Mouse (Mus musculus) adipocyte (in vitro differentiated cells): ENCODE results near the gene Eif3k.

Experiments
- DNase-seq: peaks from one replicate; pipeline ENCODE4 v3.0.0-alpha.2; 2016; ENCODE audit warnings: low spot score

Eif3k gene

DNA sequence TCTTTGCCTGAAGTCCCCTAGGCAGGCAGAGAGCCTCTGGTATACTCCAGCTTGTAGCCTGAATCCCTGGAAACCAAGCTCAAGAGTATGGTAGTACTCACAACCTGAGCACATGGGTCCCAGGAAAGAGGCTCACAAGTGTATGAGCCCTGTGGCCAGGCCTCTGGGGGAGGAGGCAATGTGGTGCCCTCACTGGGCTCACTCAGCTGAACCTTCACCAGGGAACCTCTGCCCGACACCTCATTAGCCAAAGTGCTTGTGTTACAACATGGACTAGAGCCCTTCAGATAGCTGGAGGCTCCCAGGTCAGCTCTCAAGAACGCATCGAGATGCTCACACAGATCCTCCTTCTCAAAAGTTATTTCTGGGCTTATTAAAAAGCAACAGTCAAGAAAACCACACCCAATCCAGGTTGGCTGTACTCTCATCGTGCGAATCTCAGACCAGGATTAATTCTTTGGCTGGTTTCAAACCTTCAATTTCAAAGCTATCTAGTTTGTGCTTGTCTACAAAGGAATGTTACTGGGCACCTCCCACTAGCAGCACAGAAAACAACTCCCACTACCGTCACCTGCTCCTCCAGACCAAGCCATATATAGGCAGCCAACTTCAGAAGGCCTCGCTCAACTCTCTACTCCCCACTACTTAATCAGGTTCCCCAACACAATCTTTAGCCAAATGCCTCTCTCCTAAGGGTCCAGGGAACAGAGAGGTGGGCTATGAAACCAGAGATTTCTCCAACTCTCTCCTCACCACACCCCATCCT lies 42.1 kb downstream of the Eif3k start:
- DNase-seq, result no peak

GRCm38 (mm10) chr7:28938654-28939053 lies 43.0 kb downstream of the Eif3k start:
- DNase-seq, result no peak

GRCm38 (mm10) chr7:28936787-28937186 lies 44.9 kb downstream of the Eif3k start:
- no peak for DNase-seq

DNA sequence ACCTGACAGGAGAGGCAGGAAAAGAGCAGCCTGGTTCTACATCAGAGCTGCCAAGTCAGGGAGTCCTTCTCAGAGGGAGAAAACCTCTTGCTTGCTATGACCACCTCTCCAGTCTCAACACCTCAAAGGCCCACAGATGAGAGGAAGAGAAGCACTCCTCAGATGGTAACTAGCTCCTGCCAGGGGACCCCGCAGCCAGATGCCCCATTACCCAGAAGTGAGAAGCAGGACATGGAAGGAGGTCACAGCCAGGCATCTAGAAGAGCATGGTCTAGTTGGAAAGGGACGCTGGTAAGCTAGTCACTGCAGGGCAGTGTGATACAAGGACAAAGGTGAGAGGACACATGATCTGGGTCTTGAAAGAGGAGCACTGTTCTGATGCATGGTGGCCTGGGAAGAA lies 47.8 kb downstream of the Eif3k start:
- DNase-seq, result no peak

DNA sequence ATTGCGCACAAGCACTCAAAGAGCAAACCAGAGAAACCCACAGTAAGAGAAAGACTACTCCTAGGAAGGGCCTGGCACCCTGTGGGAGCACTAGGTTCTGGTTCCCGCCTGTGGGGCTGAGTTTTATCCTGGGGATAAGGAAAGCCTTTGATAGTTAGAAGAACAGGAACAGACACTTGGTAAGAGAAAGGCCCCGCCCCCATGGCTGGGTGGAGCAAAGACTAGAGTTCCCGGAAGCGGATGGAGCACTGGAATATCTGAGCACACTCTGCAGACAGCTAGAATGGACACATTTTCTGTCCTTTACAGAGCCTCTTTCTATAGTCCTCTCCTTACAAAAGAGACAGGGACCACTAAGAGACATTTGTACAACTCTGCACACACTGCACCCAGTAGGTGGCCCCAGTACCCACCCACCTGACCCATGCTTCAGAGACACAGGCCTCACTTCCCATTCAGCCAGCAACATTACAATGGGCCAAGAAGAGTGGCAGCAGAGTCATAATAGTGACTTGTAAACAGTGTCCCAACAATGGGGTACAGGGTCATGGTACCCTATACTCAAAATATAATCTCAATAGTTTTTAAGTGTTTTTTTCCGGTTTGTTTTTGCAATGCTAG lies 49.1 kb downstream of the Eif3k start:
- no peak for DNase-seq

DNA sequence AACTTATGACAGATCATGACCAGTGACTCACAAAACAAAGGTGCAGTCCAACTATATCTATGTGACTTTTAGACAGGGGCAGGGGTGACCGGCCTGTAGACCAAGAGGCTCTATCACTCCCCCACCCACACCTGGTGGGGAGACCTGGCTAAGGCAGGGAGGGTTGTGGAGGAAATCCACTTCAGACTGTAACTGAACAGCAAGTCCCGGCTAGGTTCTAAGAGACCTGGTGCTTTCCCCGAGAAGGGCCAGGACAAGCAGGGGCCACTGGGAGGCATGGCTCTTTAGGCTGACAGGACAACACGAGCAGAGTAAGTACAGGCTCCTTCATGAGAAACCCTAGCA lies 50.0 kb downstream of the Eif3k start:
- DNase-seq, result no peak

DNA sequence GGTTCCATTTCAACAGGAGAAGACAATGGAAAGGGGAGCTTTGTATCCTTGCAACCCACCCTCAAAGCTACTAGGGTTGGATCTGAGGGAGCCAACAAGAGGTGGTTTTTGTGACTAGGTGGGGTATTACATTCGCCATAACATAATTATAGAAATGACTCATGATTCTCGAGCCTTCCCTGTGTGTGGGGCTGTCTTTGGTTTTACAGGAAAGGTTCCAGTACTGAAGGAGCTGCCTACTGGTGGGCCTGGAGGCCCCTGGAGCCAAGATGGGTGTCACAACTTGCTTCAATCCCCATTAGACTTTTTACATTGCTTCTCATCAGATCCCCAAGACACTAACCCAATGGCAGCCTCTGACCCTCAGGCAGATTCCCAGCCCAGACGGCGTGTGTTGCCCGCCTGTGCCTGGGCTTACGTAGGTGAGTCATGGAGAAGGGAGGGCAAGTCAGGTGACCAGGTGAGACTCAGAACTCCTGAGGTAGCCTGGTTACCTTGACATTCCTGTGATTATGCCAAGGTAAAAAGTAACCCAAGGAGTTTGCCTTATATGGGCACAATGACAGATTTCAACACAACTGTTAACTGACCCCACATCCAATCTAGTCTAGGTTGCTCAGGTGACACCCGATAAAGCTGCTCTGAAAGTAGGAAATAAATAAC lies 50.5 kb downstream of the Eif3k start:
- no peak for DNase-seq

GRCm38 (mm10) chr7:28930320-28931031 lies 51.2 kb downstream of the Eif3k start:
- peak; percentile 58 for DNase-seq

- no peak for DNase-seq
Measured at GRCm38 (mm10) chr7:28929381-28929780, 52.3 kb downstream of the Eif3k start.

- DNase-seq, result no peak
Measured at GRCm38 (mm10) chr7:28926172-28926571, 55.5 kb downstream of the Eif3k start.

- DNase-seq, result peak; percentile 78
Measured at GRCm38 (mm10) chr7:28925317-28925716, 56.3 kb downstream of the Eif3k start.

DNA sequence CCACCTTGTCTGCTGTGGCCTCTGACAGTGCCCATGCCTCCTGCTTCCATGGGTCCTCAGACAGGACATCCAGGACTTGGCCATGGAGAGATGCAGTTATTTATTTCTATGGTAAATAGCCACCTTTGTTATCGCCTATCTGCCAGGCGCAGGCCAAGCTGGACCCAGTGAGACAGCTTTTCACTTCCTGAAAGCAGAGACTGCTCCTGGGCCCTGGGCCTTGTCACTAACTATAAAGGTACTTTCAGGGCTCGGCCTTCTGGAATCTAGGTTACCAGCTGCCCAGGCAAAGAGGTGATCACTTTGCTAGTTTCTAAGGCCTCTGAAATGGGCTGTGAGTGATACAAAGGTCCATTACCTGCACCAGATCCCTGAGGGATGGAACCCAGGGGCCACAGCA lies 56.9 kb downstream of the Eif3k start:
- no peak for DNase-seq

DNA sequence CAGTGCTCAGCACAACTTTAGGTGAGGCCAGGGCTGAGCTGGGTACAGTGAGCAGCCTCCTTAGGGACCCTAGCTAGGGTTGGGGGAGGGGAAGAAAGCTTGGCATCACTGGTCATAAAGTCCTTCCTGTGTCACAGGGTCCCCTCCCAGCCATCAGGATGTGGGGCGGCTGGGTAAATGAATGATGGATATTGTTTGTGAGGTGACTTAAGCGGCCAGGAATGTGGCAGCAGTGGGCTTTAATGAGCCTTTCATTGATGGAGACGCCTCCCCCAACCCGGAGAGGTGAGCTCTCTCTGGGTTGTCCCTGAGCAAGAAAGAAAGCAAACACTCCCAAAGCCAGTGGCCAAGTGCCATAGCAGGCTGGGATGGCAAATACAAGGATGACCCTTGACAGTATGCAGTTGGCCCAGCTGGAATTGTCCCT lies 57.8 kb downstream of the Eif3k start:
- no peak for DNase-seq

GRCm38 (mm10) chr7:28922606-28923005 lies 59.1 kb downstream of the Eif3k start:
- no peak for DNase-seq

- DNase-seq, result no peak
Measured at GRCm38 (mm10) chr7:28921722-28922465, 59.8 kb downstream of the Eif3k start.
